Mouse (Mus musculus) erythroblast, embryonic 14.5 days (primary cell): ENCODE results near the gene Hoxc10. TPM values are rescaled to one million over a fixed set of nuclear protein-coding genes. Genes with fewer than 3 reads are reported as not detected.

Experiments
- H3K27me3 ChIP-seq: 2 replicates; pipeline ENCODE4 v1.6.1; 2012; ENCODE audit warnings: inconsistent platforms; ENCODE audit not compliant: control insufficient read depth
- H3K36me3 ChIP-seq: 2 replicates; pipeline ENCODE4 v1.6.1; 2012; ENCODE audit warnings: mild to moderate bottlenecking, inconsistent platforms; ENCODE audit not compliant: control insufficient read depth
- H3K4me1 ChIP-seq: 2 replicates; pipeline ENCODE4 v1.6.1; 2012; ENCODE audit warnings: inconsistent platforms; ENCODE audit not compliant: control insufficient read depth
- H3K4me3 ChIP-seq: replicated peaks from 2 replicates; pipeline ENCODE3; 2012; ENCODE audit warnings: moderate library complexity, mild to moderate bottlenecking, inconsistent platforms
- H3K9me3 ChIP-seq: 2 replicates; pipeline ENCODE4 v1.6.1; 2012; ENCODE audit warnings: low read length, inconsistent platforms, mixed read lengths; ENCODE audit not compliant: control insufficient read depth
- GATA1 ChIP-seq: IDR thresholded peaks from 2 replicates; pipeline ENCODE4 v1.6.1; 2012; ENCODE audit warnings: low read length, inconsistent platforms, mixed read lengths
- TAL1 ChIP-seq: IDR thresholded peaks from 3 replicates; pipeline ENCODE4 v1.6.1; 2012; ENCODE audit warnings: low read length, inconsistent platforms, mixed read lengths
- polyA plus RNA-seq: library from polyadenylated mRNA; stranded (reverse); fragments of >175 nt; gene quantifications from 2 replicates; pipeline ENCODE4 v1.2.3, GENCODE M21; 2012

Hoxc10 gene
- polyA plus RNA-seq, 1 experiment: not detected

- no peak for TF ChIP-seq GATA1
- no peak for TF ChIP-seq TAL1
- Histone ChIP-seq H3K4me3 (no peak overlapping the region), H3K4me1 (no peaks in the 10 kb centered on the region), H3K27me3 (peaks cover 100% of the 10 kb centered on the region), H3K36me3 (no peaks in the 10 kb centered on the region), H3K9me3 (no peaks in the 10 kb centered on the region)
Observed at GRCm38 (mm10) chr15:103000501-103000901, 33.9 kb downstream of the Hoxc10 start.

DNA sequence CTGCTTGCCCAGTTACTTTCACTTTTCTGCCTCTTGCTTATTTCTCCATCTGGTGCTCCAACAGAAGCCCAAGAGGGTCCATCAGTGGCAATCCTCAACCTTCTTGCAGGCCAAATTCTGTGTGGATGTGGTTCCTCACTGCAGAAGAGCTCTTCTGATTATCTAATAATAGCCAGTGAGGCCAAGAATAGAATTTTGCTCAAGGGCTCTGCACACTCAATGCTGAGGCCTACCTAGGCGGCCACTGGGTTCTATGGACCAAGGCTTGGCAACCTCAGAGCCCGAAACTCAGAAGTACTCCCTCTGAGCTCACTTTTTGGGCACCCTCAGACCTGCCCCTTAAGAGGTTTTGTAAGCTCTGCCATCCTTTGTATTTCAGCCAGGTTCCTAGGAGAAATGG lies 34.8 kb downstream of the Hoxc10 start:
- peaks cover 100% of the 10 kb centered on the region for H3K27me3 ChIP-seq
- TF ChIP-seq TAL1 (no peak), GATA1 (no peak)

DNA sequence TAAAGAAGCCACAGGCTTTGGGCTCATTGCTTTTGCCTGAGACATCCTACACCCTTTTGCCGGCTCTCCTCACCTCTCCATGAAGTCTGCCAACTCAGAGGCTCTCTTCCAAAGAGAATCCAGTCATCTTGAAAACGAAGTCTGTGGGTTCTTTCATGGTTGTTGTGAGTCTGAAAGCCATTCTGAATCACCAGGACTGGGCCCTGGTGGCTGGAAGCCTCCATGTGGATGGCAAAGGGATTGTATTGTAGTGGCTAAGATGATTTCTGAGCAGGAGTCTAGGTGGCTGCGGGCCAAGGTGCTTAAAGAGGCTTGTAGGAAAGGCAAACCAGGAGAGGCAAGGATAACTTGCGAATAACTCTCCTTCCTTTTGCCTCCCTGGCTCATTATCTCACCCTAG lies 35.6 kb downstream of the Hoxc10 start:
- H3K36me3 ChIP-seq: no peaks in the 10 kb centered on the region
- H3K9me3 ChIP-seq: no peaks in the 10 kb centered on the region
- H3K27me3 ChIP-seq: peaks cover 100% of the 10 kb centered on the region
- H3K4me3 ChIP-seq: no peak overlapping the region
- TF ChIP-seq GATA1 (no peak), TAL1 (no peak)
- no peaks in the 10 kb centered on the region for H3K4me1 ChIP-seq

More for the DNA sequence above, 34.8 kb downstream of the Hoxc10 start:
- Histone ChIP-seq H3K9me3 (no peaks in the 10 kb centered on the region), H3K4me3 (no peak overlapping the region), H3K4me1 (no peaks in the 10 kb centered on the region), H3K36me3 (no peaks in the 10 kb centered on the region)

DNA sequence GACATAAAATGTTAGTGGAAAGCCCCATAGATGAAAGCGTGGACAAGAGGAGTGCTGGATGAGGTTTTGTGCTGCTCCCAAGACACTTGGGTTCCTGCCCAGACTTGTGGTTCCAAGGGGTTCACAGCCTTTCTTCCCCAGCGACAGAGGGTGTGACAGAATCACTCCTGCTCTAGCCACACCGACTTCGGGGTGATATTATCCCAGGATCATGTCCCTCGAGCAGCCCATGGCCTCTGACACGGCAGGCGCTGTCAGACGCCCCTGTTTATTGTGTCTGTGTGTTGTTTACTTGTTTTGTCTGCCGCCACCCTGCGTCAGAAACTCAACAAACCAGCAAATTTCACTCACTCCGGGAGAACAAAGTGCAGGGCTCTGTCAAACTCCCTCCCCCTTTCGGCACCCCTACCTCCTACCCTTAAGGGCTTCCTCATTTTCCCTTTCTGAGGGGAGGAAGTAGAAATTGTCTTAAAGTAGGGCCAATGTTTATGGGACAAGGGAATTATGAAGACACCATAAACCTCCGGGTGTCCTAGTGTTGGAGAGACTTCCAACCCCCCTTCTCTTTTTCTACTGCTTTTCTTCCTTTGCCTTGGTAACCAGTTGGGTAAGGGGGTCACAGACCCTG lies 36.3 kb downstream of the Hoxc10 start:
- Histone ChIP-seq H3K9me3 (no peaks in the 10 kb centered on the region), H3K4me3 (no peak overlapping the region), H3K4me1 (no peaks in the 10 kb centered on the region), H3K27me3 (peaks cover 100% of the 10 kb centered on the region), H3K36me3 (no peaks in the 10 kb centered on the region)
- TF ChIP-seq TAL1 (no peak), GATA1 (no peak)

DNA sequence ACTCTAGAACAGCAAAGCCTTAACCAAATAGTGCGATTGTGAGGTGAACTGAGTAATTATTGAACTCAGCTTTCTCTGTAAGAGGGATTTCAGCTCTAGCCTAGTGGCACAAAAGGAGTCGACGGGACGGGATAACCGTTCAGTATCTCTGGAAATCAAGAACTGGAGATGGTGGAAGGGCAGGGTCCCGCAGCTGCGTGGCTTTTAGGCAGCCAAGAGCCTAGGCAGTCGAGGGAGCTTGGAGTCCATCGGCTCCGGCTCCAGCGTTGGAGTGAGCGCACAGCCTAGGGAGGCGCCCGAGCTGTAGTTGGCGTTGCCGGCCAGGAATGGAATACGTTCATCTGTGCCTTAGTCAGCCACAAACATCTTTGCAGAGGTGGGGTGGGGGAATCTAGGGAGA lies 38.7 kb downstream of the Hoxc10 start:
- H3K4me3 ChIP-seq: no peak overlapping the region
- H3K27me3 ChIP-seq: peaks cover 100% of the 10 kb centered on the region
- TF ChIP-seq TAL1: no peak
- no peak for TF ChIP-seq GATA1
- no peaks in the 10 kb centered on the region for H3K9me3 ChIP-seq
- no peaks in the 10 kb centered on the region for H3K4me1 ChIP-seq
- no peaks in the 10 kb centered on the region for H3K36me3 ChIP-seq

- Histone ChIP-seq H3K4me3 (no peak overlapping the region), H3K9me3 (no peaks in the 10 kb centered on the region), H3K4me1 (no peaks in the 10 kb centered on the region), H3K36me3 (no peaks in the 10 kb centered on the region), H3K27me3 (peaks cover 100% of the 10 kb centered on the region)
- no peak for TF ChIP-seq TAL1
- TF ChIP-seq GATA1: no peak
Observed at GRCm38 (mm10) chr15:103005797-103006196, 39.2 kb downstream of the Hoxc10 start.

DNA sequence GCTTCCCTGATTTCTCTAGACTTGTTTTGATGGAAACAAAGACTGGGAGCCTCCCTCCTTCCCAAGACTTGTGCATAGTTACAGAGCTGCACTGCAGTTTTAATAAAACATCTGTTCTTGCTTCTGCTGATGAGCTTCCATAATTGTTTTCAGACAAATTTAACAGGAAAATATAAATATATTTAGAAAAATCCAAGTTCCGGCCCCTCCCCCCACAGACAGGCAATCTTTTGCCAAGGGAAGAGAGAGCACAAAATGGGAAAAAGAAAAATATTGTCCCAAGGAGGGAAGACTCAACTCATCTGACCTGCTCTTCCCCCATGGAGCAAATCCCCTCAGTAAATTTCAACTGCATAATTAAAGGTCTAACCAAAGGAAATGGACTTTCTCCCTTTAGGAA lies 39.7 kb downstream of the Hoxc10 start:
- H3K9me3 ChIP-seq: no peaks in the 10 kb centered on the region
- H3K4me1 ChIP-seq: no peaks in the 10 kb centered on the region
- no peak overlapping the region for H3K4me3 ChIP-seq

GRCm38 (mm10) chr15:103009265-103010111 lies 42.9 kb downstream of the Hoxc10 start:
- Histone ChIP-seq H3K9me3 (peaks cover 4% of the 10 kb centered on the region; the same call in 1 of the 2 replicates), H3K4me3 (no peak overlapping the region), H3K36me3 (no peaks in the 10 kb centered on the region), H3K4me1 (no peaks in the 10 kb centered on the region), H3K27me3 (peaks cover 100% of the 10 kb centered on the region)
- TF ChIP-seq TAL1: no peak
- no peak for TF ChIP-seq GATA1

More for the DNA sequence above, 39.7 kb downstream of the Hoxc10 start:
- TF ChIP-seq TAL1 (no peak), GATA1 (no peak)
- Histone ChIP-seq H3K27me3 (peaks cover 100% of the 10 kb centered on the region), H3K36me3 (no peaks in the 10 kb centered on the region)

DNA sequence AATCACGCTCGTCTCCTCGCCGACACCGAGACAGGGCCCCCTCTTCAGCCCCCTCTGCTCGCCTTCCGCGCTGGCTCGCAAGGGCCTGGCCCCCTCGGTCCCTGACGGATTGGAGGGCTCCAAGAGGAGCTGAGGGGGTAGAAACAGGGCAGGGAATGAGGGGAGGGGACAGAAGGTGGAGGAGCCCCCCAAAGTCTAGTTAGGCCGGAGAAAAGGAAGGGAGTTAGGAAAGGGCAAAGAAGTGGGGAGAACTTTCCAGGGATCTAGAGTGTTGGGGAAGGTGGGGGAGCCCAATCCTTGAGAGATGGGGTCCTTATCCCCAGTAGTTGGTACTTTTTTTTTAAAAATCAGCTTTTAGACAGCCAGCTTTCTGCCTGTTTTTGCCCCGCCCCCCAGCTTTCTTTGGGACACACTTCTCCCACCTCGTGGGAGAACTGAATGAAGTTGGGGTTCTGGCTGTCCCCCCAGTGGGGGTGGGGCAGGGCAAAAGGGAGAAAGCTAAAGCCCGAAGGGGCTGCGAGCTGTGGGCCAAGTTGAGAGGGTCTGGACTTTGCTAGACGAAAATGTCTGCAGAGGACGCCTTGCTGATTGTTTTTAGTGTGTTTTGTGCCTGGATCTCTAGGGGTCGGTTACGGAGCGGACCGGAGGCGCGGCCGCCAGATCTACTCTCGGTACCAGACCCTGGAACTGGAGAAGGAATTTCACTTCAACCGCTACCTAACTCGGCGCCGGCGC lies 43.7 kb downstream of the Hoxc10 start:
- Histone ChIP-seq H3K4me1 (no peaks in the 10 kb centered on the region), H3K9me3 (peaks cover 4% of the 10 kb centered on the region; the same call in 1 of the 2 replicates), H3K36me3 (no peaks in the 10 kb centered on the region), H3K27me3 (peaks cover 100% of the 10 kb centered on the region), H3K4me3 (no peak overlapping the region)
- TF ChIP-seq GATA1 (no peak), TAL1 (no peak)
